Mouse (Mus musculus): ENCODE measurements around the gene Slc12a5. TPM values are rescaled to one million over a fixed set of nuclear protein-coding genes. Genes with fewer than 3 reads are reported as not detected.

The Slc12a5 gene
- polyA plus RNA-seq, 1 experiment, result 1.2 TPM

DNA sequence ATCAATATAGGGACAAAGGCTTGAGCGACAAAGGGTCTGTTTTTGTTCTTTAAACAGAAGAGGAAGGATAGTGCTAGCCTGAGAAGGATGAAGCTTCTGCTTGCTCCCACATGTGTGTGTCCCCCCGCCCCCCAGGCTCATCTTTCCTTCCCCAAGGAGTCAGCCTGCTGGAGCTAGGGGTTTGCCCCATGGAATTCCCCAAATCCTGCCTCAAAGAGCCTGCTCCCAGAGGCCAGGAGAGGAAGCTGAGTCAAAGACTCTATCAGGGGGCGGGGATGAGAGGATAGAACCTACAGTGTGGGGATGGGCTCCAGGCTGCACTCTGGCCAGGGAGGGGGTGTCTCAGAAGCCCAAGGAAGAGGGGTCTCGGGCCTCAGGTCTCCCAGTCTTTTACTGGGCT lies 13.1 kb upstream of the Slc12a5 start:
- DNase-seq (ENCODE audit: low spot score), result no peak

DNA sequence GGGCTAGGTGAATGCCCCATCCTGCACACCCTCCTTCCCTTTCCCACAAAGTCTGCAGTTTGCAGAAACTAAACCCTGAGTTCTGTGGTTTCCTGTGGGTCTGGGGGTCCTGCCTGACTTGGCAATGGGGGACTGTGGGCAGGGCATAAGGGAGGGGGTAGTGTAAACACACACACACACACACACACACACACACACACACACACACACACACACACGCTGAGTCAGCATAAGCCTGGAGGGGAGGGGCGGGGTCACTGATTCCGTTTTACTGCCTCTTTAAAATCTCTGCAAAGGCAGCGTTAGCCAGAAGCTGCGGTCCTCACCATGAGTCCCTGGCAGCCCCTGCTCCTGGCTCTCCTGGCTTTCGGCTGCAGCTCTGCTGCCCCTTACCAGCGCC lies 12.7 kb upstream of the Slc12a5 start:
- DNase-seq (ENCODE audit: low spot score), result no peak

DNA sequence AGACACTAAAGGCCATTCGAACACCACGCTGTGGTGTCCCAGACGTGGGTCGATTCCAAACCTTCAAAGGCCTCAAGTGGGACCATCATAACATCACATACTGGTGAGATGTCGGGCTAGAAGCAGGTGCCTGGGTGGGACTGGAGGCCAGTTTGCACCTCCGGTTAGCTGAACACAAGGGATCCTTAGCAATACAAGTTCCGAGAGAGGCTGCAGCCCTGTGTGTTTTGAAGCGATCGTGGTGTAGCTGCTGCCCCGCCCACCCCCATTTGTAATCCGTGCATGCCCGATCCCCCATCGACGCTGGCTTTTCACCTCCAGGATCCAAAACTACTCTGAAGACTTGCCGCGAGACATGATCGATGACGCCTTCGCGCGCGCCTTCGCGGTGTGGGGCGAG lies 11.6 kb upstream of the Slc12a5 start:
- no peak for DNase-seq (ENCODE audit: low spot score)

DNA sequence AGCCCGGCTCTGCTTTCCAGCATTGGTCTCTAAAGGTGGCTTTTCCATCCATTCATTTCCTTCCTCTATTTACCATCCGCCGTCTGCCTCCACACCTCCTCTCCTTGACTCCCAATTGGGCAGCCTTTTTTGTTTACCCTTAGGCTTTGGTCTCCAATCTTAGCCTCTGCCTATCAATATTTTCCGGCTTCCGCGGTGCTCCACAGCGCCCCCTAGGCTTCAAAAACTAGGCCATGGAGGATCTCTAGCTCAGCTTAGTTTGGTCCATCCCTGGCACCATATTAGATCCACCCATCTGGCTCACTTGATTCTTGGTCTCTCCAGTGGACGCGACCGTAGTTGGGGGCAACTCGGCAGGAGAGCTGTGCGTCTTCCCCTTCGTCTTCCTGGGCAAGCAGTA lies 10.1 kb upstream of the Slc12a5 start:
- DNase-seq (ENCODE audit: low spot score), result no peak

DNA sequence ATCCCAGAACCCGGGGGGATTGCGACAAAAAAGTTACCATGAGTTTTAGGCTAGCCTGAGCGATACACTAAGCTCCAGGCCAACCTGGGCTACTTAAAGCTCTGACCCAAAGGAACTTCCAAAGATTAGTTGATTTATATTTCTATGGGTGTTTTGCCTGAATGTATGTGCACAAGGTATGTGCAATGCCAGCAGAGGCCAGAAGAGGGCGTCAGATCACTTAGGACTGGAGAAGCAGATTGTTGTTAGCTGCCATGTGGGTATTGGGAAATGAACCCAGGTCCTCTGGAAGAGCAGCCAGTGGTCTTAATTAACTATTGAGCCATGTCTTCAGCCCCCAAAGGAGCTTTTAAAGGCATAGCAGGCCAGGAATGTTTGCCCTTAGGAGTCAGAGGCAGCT lies 8.9 kb upstream of the Slc12a5 start:
- DNase-seq (ENCODE audit: low spot score), result no peak

DNA sequence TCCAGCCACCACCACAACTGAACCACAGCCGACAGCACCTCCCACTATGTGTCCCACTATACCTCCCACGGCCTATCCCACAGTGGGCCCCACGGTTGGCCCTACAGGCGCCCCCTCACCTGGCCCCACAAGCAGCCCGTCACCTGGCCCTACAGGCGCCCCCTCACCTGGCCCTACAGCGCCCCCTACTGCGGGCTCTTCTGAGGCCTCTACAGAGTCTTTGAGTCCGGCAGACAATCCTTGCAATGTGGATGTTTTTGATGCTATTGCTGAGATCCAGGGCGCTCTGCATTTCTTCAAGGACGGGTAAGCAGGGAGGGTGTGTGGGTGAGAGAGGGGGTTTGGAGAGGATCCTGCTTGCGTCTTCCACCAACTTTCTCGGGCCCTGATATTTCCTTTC lies 8.2 kb upstream of the Slc12a5 start:
- no peak for DNase-seq (ENCODE audit: low spot score)

DNA sequence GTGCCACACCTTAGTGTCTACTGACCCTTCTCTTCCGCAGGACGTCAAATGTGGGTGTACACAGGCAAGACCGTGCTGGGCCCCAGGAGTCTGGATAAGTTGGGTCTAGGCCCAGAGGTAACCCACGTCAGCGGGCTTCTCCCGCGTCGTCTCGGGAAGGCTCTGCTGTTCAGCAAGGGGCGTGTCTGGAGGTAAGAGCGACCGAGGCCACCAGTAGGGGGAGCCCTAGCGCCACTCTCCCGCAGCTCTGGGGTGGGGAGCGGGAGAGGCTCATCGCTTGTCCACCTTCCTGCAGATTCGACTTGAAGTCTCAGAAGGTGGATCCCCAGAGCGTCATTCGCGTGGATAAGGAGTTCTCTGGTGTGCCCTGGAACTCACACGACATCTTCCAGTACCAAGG lies 7.4 kb upstream of the Slc12a5 start:
- DNase-seq (ENCODE audit: low spot score), result peak; percentile 45

DNA sequence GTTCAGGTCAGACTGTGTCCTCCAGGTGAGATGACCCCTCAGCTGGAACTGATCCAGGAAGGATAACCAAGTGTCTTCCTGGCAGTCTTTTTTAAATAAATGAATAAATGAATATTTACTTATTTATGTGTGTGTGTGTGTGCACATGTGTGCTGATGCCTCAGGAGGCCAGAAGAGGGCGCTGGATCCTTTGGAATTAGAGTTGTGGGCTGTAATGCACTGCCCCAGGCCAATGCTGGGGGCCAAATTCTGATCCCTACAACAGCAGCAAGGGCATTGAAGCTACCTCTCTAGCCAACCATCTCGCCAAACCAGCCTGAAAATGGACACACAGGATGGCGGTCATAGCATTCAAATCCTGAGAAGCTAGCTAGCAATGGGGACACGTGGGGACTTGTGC lies 4.9 kb upstream of the Slc12a5 start:
- no peak for DNase-seq (ENCODE audit: low spot score)

DNA sequence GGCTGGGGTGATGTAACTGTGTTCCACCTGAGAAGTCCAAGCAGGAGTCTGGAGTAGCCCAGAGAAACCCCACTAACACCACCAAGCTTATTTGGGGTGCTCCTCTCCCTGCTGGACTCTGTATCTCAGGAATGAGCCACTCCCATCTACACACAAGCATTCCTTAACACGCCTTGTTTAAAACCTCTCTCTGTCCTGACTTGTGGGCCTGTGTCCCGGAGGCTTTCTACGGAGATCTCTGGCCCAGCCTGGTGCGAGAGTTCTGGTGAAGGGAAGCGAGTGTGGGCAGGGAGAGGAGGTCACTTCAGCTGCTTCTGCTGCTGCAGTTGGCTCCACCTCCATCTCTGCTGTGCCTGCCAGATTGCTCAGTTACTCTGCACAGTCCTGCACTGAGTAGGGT lies 4.4 kb upstream of the Slc12a5 start:
- DNase-seq (ENCODE audit: low spot score), result no peak

DNA sequence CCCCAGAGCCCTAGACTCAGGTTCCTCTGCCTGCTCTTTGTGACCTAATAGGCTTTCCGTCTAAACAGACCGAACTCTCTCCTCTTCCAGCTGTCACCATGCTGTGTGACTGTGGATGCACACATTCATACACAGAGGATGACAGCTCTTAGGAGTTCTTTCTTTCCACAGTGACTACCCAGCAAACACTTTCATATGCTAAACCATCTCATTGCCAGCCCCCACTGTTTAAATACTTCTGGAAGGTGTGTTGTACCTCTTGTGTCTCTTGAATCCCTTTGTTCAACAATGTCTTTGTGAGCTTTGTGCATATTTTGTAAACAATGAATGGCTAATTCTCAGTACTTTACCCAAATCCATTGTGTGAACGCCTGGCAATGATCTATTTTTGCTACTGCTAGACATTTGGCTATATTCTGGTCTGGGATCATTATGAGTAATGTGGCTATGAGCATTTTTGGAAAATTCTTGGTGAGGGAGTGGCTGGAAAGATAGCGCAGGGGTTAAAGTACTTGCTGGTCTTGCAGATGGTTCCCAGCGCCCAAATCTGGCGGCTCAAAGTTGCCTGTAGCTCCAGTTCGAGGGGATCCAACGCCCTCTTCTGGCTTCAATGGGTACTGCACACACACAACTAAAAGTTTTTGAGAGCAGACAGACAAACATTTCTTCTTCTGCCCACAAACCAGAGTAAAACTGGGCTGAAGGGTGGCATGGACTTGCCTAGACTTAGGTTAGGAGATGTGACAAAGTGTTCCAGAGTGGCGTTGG lies 2.9 kb upstream of the Slc12a5 start:
- DNase-seq (ENCODE audit: low spot score), result no peak

DNA sequence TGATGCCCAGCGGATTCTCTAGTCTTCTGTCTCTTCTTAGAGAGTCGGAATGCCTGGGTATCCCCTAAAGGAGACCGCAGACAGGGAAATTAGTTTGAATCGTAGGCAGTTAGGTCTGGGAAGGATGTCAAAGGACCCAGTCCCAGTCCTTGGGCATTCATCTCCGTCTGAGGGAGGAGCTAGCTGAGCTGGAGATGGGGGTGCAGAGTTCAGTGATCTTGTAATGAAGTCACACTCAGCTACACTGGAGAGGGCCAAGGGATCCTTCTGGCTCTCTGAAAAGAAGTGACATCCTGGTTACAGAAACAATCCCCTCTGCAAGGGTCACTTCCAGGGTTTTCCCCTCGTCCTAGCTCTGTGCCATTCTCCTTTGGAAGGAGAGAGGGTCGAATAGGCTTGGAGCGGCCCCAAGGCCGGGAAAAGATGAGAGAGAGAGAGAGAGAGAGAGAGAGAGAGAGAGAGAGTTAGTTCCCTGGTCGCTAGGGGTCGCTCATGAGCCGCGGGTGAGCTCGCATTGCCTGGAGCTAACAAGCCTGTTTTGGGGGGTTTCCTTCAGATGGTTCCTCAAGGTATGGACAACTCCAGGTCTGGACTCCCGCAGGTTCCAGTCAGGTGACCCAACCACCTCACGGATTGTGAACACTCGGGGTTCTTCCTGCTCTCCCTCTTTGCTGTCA lies 1.0 kb downstream of the Slc12a5 start:
- no peak for DNase-seq (ENCODE audit: low spot score)

DNA sequence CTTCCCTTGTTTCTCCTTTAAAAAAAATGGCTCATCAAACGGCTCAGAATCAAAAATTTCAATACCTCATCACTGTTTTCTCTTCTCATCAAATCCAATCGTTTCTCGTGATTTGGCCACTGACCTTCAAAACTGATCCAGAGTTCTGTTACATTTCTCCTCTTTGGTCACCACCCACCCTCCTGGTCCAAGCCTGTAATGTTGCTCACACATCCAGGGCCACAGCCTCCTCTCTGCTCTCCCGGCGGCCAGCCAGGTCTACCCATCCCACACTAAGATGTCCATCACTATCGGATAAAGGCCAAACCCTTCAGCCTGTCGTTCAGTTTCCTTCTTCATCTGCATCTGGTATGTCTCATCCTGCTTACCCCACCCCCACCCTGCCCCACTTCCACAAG lies 1.6 kb downstream of the Slc12a5 start:
- DNase-seq (ENCODE audit: low spot score), result no peak

DNA sequence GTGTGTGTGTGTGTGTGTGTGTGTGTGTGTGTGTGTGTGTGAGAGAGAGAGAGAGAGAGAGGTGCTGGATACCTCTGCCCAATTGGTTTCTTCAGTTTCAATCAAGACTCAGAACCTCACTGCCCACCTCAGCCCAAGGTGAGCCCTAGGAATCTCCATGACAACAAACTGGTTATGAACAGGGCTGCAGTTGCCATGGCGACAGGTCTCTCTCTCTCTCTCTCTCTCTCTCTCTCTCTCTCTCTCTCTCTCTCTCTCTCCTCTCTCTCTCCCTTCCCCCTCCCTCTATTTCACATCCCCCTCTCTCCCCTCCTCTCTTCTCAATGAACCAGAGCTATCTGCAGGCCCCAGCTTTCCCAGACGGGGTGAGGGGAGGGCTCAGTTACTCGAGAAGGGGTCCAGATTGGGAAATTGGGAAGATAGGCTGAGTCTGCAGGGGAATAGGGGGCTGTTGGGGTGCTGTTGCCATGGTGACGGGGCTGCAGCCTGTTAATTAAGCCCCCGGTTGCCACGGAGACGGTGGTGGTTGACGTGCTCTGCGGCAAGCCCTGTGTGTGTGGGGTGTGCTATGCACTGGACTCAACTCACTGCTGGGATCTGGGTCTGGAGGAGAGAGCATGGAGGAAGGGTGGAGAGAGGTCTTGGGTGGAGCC lies 3.8 kb downstream of the Slc12a5 start:
- no peak for DNase-seq (ENCODE audit: low spot score)

DNA sequence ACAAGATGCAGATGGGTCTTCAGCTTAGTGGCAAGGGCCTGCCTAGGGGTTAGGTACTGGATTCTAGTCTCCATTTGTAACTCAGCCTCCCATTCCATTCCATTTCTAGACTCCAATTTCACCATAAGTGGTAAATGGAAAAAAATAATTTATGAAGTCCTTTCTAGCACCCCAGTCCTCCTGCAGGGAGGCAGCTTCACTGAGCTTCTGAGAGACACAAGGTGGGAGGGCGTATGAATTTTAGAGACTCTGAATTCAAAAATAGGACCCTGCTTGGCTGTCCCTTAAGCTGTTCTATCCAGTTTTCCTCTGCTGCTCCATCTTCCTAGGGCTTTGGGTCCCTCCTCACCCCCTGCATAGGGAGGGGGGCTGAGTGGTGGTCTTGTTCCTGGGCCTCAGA lies 4.4 kb downstream of the Slc12a5 start:
- DNase-seq (ENCODE audit: low spot score), result no peak

DNA sequence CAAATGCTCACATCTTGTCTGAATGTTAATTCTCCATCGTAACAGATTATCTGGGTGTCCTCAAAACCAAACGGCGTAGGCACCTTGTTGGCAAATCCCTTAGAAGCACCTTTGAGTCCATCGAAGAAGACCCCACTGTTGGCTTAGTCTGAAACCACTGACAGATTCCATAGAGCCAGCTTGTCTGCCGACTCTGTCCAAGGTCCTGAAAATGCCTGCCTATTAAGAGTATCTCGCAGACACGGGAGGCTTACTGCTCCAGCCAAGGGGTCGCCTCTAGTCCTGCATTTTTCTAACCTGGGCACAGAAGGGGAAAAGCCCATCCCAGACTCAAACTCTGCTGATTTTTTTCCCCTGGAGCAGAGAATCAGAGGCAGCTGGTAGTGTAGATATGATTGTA lies 5.8 kb downstream of the Slc12a5 start:
- DNase-seq (ENCODE audit: low spot score), result no peak

DNA sequence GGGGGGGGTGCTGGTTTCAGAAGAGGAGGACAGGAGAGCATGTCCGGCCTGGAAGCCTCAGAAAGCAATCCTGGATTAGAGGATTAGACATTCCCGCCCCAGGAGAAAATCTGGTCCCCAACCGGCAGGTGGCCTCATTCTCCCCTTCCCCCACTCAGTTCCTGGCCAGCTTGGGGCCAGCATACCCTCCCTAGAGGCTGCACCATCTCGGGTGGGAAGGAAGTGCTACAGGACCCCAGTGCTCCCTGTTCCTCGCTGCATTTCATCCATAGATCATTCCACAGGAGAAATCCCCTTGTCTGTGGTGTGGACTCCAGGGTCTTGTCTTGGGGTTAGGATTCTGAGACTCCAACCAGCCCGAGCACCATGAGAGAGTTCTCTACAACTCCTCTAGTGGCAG lies 6.6 kb downstream of the Slc12a5 start:
- no peak for DNase-seq (ENCODE audit: low spot score)

DNA sequence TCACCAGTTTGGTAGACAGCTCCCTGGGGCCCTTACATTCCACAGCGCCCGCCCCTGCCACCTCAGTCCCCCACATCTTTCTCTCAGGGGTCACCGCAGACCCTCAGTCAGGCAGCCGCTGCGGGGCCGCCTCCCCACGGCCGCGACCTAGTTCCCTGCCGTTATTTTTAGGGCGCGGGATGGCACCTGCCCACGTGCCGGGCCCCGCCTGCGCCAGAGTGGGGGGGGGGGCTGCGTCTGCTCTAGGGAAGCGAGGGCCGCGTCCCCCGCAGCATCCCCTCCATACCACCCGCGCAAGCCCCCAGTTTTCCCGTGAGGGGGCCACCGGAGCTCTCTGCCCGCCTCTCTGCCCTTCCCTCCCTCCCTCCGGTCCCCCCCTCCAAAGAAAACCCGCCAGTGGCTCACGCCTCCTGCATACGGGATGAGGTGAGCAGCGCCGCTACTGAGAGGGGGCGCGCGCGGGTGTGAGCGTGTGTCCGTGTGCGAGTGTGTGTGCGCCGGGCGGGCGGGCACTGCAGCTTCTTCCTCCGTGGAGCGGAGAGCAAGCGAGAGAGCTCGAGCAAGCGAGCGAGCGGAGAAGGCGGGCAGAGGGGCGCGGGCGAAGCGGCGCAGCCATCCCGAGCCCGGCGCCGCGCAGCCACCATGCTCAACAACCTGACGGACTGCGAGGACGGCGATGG lies 7.3 kb downstream of the Slc12a5 start:
- no peak for DNase-seq (ENCODE audit: low spot score)

DNA sequence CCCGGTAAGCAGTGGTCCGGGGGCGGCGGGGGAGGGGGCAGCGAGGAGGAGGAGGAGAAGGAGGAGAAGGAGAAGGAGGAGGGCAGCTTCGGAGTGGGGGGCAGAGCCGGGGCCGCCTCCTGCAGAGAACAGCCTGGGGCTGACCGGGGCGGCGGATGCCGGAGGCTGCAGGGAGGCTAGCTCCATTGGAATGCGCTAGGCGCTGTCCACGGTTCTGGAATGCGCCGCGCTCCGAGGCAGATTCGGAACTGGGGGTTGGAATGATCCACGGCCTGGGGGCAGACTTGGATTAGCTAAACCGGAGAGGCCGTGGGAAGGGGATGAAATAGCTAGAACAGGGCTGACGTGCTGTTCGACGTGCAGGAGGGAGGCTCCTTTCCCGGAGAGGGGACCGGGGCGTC lies 7.8 kb downstream of the Slc12a5 start:
- DNase-seq (ENCODE audit: low spot score), result peak; percentile 51

DNA sequence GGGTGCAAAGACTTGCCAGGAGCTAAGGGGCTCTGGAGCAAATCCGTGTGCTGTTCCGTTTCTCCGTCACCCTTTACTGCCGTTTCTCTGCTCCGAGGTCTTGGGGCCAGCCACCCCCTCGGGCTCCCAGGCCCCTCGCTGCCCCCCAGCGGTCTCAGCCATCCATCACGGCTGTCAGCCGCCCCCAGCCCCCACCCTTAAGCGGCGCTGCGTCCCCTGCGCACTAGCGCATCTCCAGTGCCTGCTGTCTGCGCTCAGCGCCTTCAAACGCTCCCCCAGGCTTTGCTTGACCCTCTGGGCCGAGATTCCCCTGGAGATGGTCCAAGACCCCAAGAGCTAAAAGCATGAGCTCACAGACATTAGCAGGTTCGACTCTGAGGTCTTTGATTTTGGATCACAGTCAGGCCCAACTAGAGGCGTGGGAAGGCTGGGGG lies 8.8 kb downstream of the Slc12a5 start:
- DNase-seq (ENCODE audit: low spot score), result no peak

DNA sequence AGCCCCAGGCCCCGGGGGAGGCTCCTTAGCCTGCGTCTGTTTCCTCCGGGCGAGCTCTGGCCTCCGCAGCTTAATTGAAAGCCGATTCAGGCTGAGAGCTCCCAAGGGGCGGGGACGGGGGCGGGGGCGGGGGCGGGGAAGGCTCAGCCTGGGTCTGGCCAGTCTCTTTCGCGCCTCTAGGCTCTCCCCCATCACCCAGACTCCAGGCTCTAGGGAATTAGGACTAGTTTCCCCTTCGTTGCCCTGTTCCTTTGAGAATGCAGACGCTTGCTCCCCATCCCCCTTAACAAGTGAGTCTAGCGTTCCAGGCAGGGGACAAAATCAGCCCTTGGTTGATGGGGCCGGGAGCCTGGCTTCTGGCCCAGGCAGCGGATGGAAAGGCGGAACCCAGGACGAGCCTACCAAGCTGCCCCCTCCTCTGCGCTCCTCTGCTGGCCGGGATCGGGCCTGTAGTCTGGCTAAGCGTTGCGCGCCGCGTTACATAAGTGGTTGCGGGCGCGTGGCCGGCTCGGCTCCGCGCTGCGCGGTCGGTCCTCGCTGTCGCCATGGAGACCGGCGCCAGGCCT lies 10.1 kb downstream of the Slc12a5 start:
- DNase-seq (ENCODE audit: low spot score), result no peak

DNA sequence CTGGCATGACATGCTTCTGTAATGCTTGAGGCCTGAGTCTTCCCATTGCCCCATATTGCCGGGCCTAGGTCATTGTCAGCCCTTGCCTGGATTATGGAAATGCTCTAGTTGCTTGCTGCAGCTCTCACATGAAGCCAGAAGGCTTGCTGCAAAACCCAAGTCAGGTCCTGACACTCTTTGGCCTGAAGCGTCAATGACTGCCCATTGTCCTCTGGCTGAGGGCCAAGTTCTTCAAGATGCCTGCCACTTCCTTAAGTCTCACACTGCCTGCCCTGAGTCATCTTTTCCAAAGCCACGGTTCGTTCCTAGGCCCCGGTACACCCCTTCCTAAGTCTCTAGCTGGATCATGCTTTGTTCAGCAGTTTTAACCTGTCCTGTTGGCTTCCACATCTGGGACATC lies 12.0 kb downstream of the Slc12a5 start:
- no peak for DNase-seq (ENCODE audit: low spot score)

DNA sequence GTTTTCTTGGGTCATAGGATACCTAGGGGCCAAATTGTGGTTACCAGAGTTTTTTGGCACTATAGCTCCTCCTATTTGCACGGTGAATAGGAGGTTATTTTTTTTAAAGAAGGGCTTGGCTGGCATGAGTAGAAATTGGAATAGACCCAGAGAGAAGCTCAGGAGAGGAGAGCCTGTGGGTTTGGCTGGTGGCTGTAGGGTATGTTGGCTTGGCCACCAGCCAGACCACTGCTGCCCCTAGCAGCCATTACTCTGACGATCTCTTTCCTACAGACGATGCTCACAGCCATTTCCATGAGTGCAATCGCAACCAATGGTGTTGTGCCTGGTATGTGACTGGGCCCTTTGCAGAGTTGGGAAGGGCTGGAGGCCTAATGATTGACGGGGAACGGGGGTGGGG lies 15.0 kb downstream of the Slc12a5 start:
- DNase-seq (ENCODE audit: low spot score), result no peak

Data from urinary bladder, adult 2 months (tissue).